Mouse (Mus musculus) lung, postnatal 0 days (tissue): ENCODE data around the gene Tmem192. TPM values are rescaled to one million over a fixed set of nuclear protein-coding genes. Genes with fewer than 3 reads are reported as not detected.

Experiments
- ATAC-seq: fragments of 200-750 bp; cut with Nextera tagmentation; 2 replicates; pipeline ENCODE4 v1.8.0; 2017; ENCODE audit warnings: moderate library complexity
- DNase-seq: peaks from one replicate; pipeline ENCODE4 v3.0.0-alpha.2; 2016; ENCODE audit warnings: low spot score
- H3K27ac ChIP-seq: fragments of 300-500 bp; sonication (generic); 2 replicates; pipeline ENCODE4 v1.5.1; 2014; ENCODE audit warnings: antibody characterized with exemption, mild to moderate bottlenecking, low read length, mixed read lengths
- H3K27me3 ChIP-seq: fragments of 300-500 bp; sonication (generic); replicated peaks from 2 replicates; pipeline ENCODE4 v1.6.1; 2014; ENCODE audit warnings: low read length, mixed read lengths; ENCODE audit not compliant: insufficient read depth
- H3K36me3 ChIP-seq: fragments of 300-500 bp; sonication (generic); 2 replicates; pipeline ENCODE4 v1.6.1; 2014; ENCODE audit warnings: low read length, mixed read lengths; ENCODE audit not compliant: insufficient read depth
- H3K4me1 ChIP-seq: fragments of 300-500 bp; sonication (generic); 2 replicates; pipeline ENCODE4 v1.6.1; 2014; ENCODE audit warnings: antibody characterized with exemption, low read depth, low read length, mixed read lengths; ENCODE audit not compliant: insufficient read depth
- H3K4me2 ChIP-seq: fragments of 300-500 bp; sonication (generic); replicated peaks from 2 replicates; pipeline ENCODE4 v1.6.1; 2014; ENCODE audit warnings: low read depth, mild to moderate bottlenecking, low read length, moderate library complexity, mixed read lengths
- H3K4me3 ChIP-seq: fragments of 300-500 bp; sonication (generic); 2 replicates; pipeline ENCODE4 v1.5.1; 2014; ENCODE audit warnings: low read depth, low read length
- H3K9ac ChIP-seq: fragments of 300-500 bp; sonication (generic); replicated peaks from 2 replicates; pipeline ENCODE4 v1.6.1; 2014; ENCODE audit warnings: low read depth, mild to moderate bottlenecking
- H3K9me3 ChIP-seq: fragments of 300-500 bp; sonication (generic); 2 replicates; pipeline ENCODE4 v1.6.1; 2016; ENCODE audit warnings: low read length, mixed read lengths
- CTCF ChIP-seq: IDR thresholded peaks from 2 replicates; pipeline ENCODE4 v1.5.1; 2016; ENCODE audit warnings: antibody characterized with exemption, mild to moderate bottlenecking
- EP300 ChIP-seq: IDR thresholded peaks from 2 replicates; pipeline ENCODE4 v1.6.1; 2016; ENCODE audit warnings: antibody characterized with exemption, mild to moderate bottlenecking, control low read depth
- WGBS: fragments of 180-500 bp; shearing (Covaris S2); extraction: QIAGEN DNeasy Blood & Tissue Kit; methylation state at CpG from one replicate; pipeline ENCODE4 v1.1.7; 2014; 5-methylcytosine and 5-hydroxymethylcytosine counted together
- polyA plus RNA-seq: library from polyadenylated mRNA; unstranded; fragments of >200 nt; fragmentation: Nextera tagmentation; extraction: Ambion mirVana; gene quantifications from 2 replicates; pipeline ENCODE4 v1.2.1, GENCODE M21; 2015

Tmem192 gene
- polyA plus RNA-seq, 1 experiment from 2014 or later: 34.4 TPM

- Histone ChIP-seq H3K36me3 (no peaks in the 10 kb centered on the region), H3K4me3 (no peak overlapping the region), H3K27me3 (no peaks in the 10 kb centered on the region), H3K4me1 (no peaks in the 10 kb centered on the region), H3K9ac (no peak overlapping the region), H3K27ac (no peak overlapping the region), H3K9me3 (no peaks in the 10 kb centered on the region), H3K4me2 (no peak overlapping the region)
- no peak for TF ChIP-seq EP300
- ATAC-seq (no peak), DNase-seq (no peak)
- WGBS: 89% methylated on average over 2 of the region's 2 CpGs
These were observed 37.0 kb upstream of the Tmem192 start for GRCm38 (mm10) chr8:64910026-64910425.

- DNase-seq: no peak
- Histone ChIP-seq H3K4me3 (no peak overlapping the region), H3K27ac (no peak overlapping the region), H3K9me3 (no peaks in the 10 kb centered on the region), H3K36me3 (no peaks in the 10 kb centered on the region), H3K9ac (no peak overlapping the region), H3K4me1 (no peaks in the 10 kb centered on the region), H3K27me3 (no peaks in the 10 kb centered on the region), H3K4me2 (no peak overlapping the region)
- no peak for ATAC-seq
- WGBS: 85% methylated on average over 5 of the region's 5 CpGs
- no peak for TF ChIP-seq CTCF
- TF ChIP-seq EP300: no peak
These were observed 30.2 kb upstream of the Tmem192 start for GRCm38 (mm10) chr8:64916793-64917192.

DNA sequence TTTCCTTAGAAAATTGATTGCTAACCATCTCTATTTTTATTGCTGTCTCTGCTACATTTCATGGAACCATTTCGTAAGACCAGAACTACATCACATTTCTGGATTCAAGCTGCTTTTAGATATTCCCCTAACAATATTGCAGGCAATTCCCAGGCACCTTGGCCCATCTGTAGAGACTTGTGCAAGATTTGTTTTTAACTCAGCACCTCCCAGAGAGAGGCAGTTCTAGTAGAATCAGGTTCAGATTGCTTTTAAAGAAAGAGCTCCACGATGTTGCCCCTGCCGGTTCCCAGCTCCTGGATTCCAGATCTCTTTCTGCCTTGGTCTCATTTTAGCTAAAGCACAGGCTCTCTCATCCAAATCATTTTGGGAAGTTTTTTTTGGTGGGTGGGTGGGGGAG is 23.7 kb upstream of the Tmem192 start:
- Histone ChIP-seq H3K9me3 (no peaks in the 10 kb centered on the region), H3K4me1 (no peaks in the 10 kb centered on the region), H3K9ac (no peak overlapping the region), H3K27me3 (no peaks in the 10 kb centered on the region), H3K36me3 (no peaks in the 10 kb centered on the region), H3K27ac (no peak overlapping the region), H3K4me3 (no peak overlapping the region), H3K4me2 (no peak overlapping the region)
- DNase-seq (peak; percentile 23), ATAC-seq (no peak; the same call in 1 of the 2 replicates)
- TF ChIP-seq EP300 (no peak), CTCF (no peak)
- 78% methylated on average over 3 of the region's 3 CpGs for WGBS

- Histone ChIP-seq H3K36me3 (no peaks in the 10 kb centered on the region), H3K9me3 (no peaks in the 10 kb centered on the region), H3K9ac (no peak overlapping the region), H3K4me3 (no peak overlapping the region), H3K4me1 (no peaks in the 10 kb centered on the region), H3K4me2 (no peak overlapping the region), H3K27ac (no peak overlapping the region), H3K27me3 (no peaks in the 10 kb centered on the region)
- no peak for ATAC-seq
- no peak for DNase-seq
- 80% methylated on average over 4 of the region's 4 CpGs for WGBS
- no peak for TF ChIP-seq EP300
- no peak for TF ChIP-seq CTCF
These were observed 21.2 kb upstream of the Tmem192 start for GRCm38 (mm10) chr8:64925762-64926161.

DNA sequence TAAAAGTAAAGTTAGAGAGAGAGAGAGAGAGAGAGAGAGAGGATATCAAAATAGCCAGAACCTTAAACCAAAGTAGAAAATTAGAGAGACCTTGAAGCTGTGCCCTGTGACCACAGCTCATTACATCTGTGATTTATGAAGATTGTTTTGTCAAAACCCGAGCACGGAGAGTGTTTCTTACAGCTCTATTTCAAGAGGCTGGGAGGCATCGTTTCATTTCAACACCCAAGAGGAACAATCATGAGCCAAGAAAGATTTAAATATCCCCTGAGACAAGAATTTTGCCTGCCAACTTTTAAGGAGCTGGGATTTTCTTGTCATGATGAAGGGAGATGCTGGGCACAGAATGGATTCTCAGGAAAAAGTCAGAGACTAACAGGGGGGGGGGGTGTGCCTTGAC is 20.6 kb upstream of the Tmem192 start:
- Histone ChIP-seq H3K4me3 (no peak overlapping the region), H3K4me1 (no peaks in the 10 kb centered on the region), H3K27ac (no peak overlapping the region), H3K9me3 (no peaks in the 10 kb centered on the region), H3K9ac (no peak overlapping the region), H3K27me3 (no peaks in the 10 kb centered on the region), H3K4me2 (no peak overlapping the region), H3K36me3 (no peaks in the 10 kb centered on the region)
- ATAC-seq (no peak), DNase-seq (peak; percentile 21)
- 43% methylated on average over 3 of the region's 3 CpGs for WGBS
- TF ChIP-seq CTCF (no peak), EP300 (no peak)

DNA sequence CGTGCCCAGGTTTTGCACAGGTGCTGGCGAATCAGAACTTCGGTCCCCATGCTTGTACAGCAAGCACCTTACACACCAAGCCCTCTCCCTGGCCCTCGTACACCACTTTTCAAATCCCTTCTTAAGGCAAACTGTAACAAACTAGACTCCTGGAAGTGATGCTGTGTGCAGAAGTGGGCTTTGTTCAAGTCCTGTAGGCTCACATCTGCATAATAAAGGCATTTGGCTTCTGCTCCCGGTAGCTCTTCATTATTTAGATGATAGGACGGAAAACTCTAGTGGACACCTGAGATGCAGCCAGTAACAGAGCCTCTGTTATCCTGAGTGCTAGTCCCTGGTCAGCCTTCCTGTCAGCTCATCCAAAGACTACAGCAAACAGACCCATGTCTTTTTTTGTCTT is 18.0 kb upstream of the Tmem192 start:
- TF ChIP-seq CTCF (no peak), EP300 (no peak)
- Histone ChIP-seq H3K36me3 (no peaks in the 10 kb centered on the region), H3K27ac (no peak overlapping the region), H3K4me3 (no peak overlapping the region), H3K4me1 (no peaks in the 10 kb centered on the region), H3K9ac (no peak overlapping the region), H3K4me2 (no peak overlapping the region), H3K9me3 (no peaks in the 10 kb centered on the region), H3K27me3 (no peaks in the 10 kb centered on the region)
- 88% methylated on average over 6 of the region's 6 CpGs for WGBS
- DNase-seq: no peak
- no peak for ATAC-seq

DNA sequence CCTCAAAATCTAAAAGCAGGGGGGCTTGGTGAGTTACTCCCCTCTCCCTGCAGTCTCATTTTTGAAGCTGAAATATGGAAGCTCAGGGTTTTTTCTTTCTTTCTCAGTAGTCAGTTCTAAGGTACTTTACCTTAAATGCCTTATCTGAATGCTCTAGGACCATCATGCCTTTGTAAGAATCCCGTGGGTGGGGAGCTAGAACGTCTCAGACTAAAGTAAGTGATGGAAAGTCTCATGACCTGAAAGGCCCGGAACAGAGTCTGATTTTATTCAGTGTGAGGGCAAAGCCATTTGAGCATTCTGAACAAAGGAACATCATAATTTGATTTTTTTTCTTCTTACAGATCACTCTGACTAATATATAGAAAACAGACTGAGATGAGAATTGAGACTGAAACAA is 12.0 kb upstream of the Tmem192 start:
- H3K36me3 ChIP-seq: no peaks in the 10 kb centered on the region
- no peaks in the 10 kb centered on the region for H3K27me3 ChIP-seq
- no peak for TF ChIP-seq EP300
- no peak for TF ChIP-seq CTCF
- H3K4me3 ChIP-seq: no peak overlapping the region
- no peak overlapping the region for H3K27ac ChIP-seq
- ATAC-seq (no peak), DNase-seq (no peak)
- no peak overlapping the region for H3K4me2 ChIP-seq
- H3K4me1 ChIP-seq: no peaks in the 10 kb centered on the region
- H3K9ac ChIP-seq: no peak overlapping the region
- 67% methylated on average over 3 of the region's 3 CpGs for WGBS
- no peaks in the 10 kb centered on the region for H3K9me3 ChIP-seq
